Mouse (Mus musculus) heart, adult 2 months (tissue): ENCODE data around the gene Mdga1. TPM values are rescaled to one million over a fixed set of nuclear protein-coding genes. Genes with fewer than 3 reads are reported as not detected.

Experiments used
- DNase-seq, 2 experiments: peaks; one replicate each; pipeline ENCODE4 v3.0.0; 2021
- H3K27ac ChIP-seq: fragments of 200-600 bp; 2 replicates; pipeline ENCODE4 v1.8.1; 2022
- H3K27me3 ChIP-seq: fragments of 200-500 bp; 2 replicates; pipeline ENCODE4 v1.6.1; 2012; ENCODE audit warnings: mild to moderate bottlenecking, low read length, inconsistent platforms, mixed read lengths; ENCODE audit not compliant: control insufficient read depth, insufficient read depth
- H3K36me3 ChIP-seq: fragments of 200-500 bp; 2 replicates; pipeline ENCODE4 v1.6.1; 2012; ENCODE audit warnings: low read length, inconsistent platforms; ENCODE audit not compliant: control insufficient read depth, insufficient read depth
- H3K4me1 ChIP-seq: fragments of 200-500 bp; 2 replicates; pipeline ENCODE4 v1.6.1; 2011; ENCODE audit warnings: low read length; ENCODE audit not compliant: control insufficient read depth, insufficient read depth
- H3K4me3 ChIP-seq: fragments of 200-600 bp; 2 replicates; pipeline ENCODE4 v1.8.1; 2022
- H3K79me2 ChIP-seq: fragments of 200-500 bp; replicated peaks from 2 replicates; pipeline ENCODE4 v1.6.1; 2012; ENCODE audit warnings: mild to moderate bottlenecking, inconsistent platforms, low read length, moderate library complexity, mixed read lengths; ENCODE audit not compliant: control insufficient read depth, insufficient read depth
- H3K9ac ChIP-seq: fragments of 200-500 bp; 2 replicates; pipeline ENCODE4 v1.6.1; 2012; ENCODE audit warnings: low read depth, mild to moderate bottlenecking, control low read depth, inconsistent platforms, low read length, mixed read lengths
- CTCF ChIP-seq: fragments of 200-600 bp; IDR thresholded peaks from 2 replicates; pipeline ENCODE4 v1.8.1; 2022; ENCODE audit warnings: antibody characterized with exemption, mild to moderate bottlenecking, moderate library complexity
- EP300 ChIP-seq: fragments of 200-500 bp; IDR thresholded peaks from 2 replicates; pipeline ENCODE4 v1.6.1; 2011; ENCODE audit warnings: low read depth, low read length, control low read depth; ENCODE audit not compliant: insufficient read depth
- POLR2A ChIP-seq: fragments of 200-500 bp; IDR thresholded peaks from 2 replicates; pipeline ENCODE4 v1.6.1; 2011; ENCODE audit warnings: mild to moderate bottlenecking, low read depth, low read length, control low read depth; ENCODE audit not compliant: insufficient read depth
- WGBS: fragments of 180-500 bp; shearing (Covaris S2); methylation state at CpG from one replicate; pipeline ENCODE4 v1.1.7; 2018; 5-methylcytosine and 5-hydroxymethylcytosine counted together
- intact Hi-C: fragments of 180-260 bp; cut with DNase I; formaldehyde crosslinking; loops from one replicate; pipeline ENCODE4 v1.15.1; 2025
- polyA plus RNA-seq: library from polyadenylated mRNA; depleted of rRNA; stranded (reverse); fragments of >200 nt; gene quantifications from 2 replicates; pipeline ENCODE4 v1.2.3, GENCODE M21; 2012
- total RNA-seq, 2 experiments: library from RNA; stranded (reverse); gene quantifications; 2 replicates each; pipeline ENCODE4 v1.2.3; 2021

The Mdga1 gene
- total and polyA plus RNA-seq, 3 experiments, result 13.4 to 26.3 (median 15.4) TPM

GRCm38 (mm10) chr17:29888981-29889980, 80.6 kb downstream of the Mdga1 start:
- peak overlapping the region; percentile 65 for H3K4me3 ChIP-seq
- WGBS, result 7% methylated on average over 66 of the region's 67 CpGs
- 0 out of 2 replicates have a peak, but pooled peaks cover 2% of the 10 kb centered on the region for H3K4me1 ChIP-seq
- TF ChIP-seq POLR2A, result no peak
- TF ChIP-seq CTCF, result no peak
- TF ChIP-seq EP300, result no peak
- H3K27ac ChIP-seq, result no peak overlapping the region
- no peak overlapping the region for H3K9ac ChIP-seq
- intact Hi-C loops, result no loop called here
- H3K36me3 ChIP-seq, result no peaks in the 10 kb centered on the region
- no peaks in the 10 kb centered on the region for H3K79me2 ChIP-seq
- no peaks in the 10 kb centered on the region for H3K27me3 ChIP-seq
- peak; percentile 49 to 55 for DNase-seq

DNA sequence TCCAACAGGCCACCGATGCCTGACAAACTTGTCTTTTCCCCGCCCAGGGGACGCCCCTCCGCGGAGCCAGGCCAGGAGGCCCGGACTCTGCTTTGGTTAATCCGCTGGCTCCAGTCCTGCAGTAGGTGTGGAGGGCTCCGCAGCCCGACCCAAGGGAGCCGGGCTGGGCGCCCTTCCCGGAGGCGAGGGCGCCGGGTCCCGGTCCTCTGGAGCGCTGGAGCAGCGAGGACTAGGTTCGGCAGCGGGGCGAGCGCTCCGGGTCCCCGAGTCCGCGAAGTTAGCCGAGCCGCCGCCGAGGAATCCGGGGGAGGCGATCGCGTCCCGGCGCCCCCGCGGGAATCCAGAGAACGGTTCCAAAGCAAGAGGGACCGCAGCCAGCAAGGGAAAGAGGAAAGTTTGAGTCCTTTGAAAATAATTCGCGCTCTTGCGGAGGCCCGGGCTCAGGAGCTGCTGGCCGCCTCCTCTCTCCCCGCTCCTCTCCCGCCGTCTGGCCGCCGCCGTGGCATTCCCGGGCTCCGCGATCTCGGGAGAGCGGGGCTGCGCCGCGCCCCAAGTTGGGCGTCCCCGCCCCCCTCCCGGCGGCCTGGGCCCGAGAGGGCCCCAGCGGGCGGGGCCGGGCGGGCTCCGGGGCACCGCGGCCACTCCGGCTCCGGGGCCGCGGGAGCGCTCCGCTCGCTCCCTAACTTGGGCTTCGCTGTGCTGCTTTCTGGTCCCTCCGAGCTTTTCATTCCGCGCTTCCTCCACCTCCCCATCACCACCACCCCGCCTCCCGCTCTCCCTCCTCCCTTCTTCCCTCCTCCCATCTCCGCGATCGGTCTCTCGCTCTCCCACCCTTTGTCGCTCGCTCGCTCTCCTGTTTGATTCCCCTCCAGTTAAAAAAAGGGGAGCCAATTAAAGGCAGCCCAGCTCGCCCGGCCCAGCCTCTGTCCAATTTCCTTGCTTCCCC, 81.7 kb downstream of the Mdga1 start:
- intact Hi-C loops, result loop anchor here (2.0 kb wide), 1 partner anchor 567 kb away; no protein-coding TSS in a partner anchor
- Histone ChIP-seq H3K27me3 (no peaks in the 10 kb centered on the region), H3K36me3 (no peaks in the 10 kb centered on the region), H3K4me1 (0 out of 2 replicates have a peak, but pooled peaks cover 2% of the 10 kb centered on the region), H3K27ac (peak overlapping the region; percentile 26; the same call in 1 of the 2 replicates), H3K79me2 (no peaks in the 10 kb centered on the region), H3K4me3 (peak overlapping the region; percentile 65), H3K9ac (peak overlapping the region; percentile 60)
- peak; percentile 60 to 71 for DNase-seq
- WGBS, result under 1% methylated on average over 91 of the region's 93 CpGs
- no peak for TF ChIP-seq CTCF
- no peak for TF ChIP-seq POLR2A
- no peak for TF ChIP-seq EP300

DNA sequence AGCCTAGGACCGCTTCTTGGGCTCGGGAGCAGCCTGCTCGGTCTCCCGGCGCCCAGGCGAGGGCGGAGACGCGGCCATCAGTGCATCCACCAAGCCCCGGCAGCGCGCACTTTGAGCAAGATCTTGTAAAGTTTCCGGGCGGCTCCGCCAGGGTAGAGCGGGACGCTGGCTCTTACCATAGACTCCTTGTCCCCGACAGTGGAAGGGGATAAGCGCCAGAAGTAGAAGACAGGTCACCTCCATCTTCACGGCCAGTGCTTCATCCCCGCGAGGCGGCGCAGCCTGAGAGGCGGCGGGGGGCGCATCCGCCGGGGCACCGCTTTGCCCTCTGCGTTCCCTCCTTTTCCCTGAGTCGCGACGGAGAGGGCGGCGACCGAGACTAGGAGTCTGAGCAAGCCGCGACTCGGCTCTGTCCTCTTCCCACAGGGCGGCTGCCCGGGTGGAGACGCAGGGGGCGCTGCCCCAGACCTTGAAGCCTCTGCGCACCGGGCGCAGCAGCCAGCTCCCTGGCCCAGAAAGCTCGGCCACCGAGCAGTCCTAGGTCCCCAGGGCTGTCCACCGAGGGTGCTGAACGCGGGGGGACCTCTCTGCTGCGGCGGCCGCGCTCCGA, 82.5 kb downstream of the Mdga1 start:
- peak; percentile 56 for TF ChIP-seq CTCF
- no peak for TF ChIP-seq POLR2A
- H3K4me3 ChIP-seq, result peak overlapping the region; percentile 65
- intact Hi-C loops, result loop anchor here (2.0 kb wide), 1 partner anchor 567 kb away; no protein-coding TSS in a partner anchor
- 0 out of 2 replicates have a peak, but pooled peaks cover 2% of the 10 kb centered on the region for H3K4me1 ChIP-seq
- no peaks in the 10 kb centered on the region for H3K79me2 ChIP-seq
- DNase-seq, result peak; percentile 54 to 70
- H3K9ac ChIP-seq, result peak overlapping the region; percentile 60
- H3K36me3 ChIP-seq, result no peaks in the 10 kb centered on the region
- H3K27me3 ChIP-seq, result no peaks in the 10 kb centered on the region
- under 1% methylated on average over 57 of the region's 57 CpGs for WGBS
- H3K27ac ChIP-seq, result peak overlapping the region; percentile 26; the same call in 1 of the 2 replicates

DNA sequence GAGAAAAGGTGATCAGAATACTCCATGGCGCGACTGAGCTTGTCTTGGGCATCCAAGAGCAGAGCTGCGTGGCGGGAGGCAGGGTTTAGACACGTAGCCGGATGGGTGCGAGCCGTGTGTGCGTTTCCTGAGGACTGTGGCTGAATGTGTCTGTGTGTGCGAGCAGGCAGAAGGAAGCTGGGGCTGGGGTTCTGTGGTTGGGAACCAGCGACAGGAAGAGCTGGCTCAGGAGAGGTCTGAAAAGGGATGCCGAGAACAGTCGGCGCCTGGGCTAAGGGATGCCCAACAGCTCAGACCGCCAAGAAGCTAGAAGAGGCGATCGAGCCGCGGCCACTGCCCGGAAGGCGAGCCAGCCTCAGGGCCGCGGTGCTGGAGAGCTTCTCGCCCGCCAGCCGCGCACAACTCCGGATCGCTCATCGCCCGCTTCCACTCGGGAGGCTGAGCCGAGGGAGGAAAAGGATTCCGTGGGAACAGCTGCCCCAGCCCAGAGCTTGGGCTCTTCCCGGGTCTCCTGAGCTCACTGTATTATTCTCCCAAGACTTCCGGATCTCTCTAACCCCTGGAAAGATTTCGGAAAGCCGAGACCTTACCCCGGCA, 83.1 kb downstream of the Mdga1 start:
- H3K27ac ChIP-seq, result no peak overlapping the region
- TF ChIP-seq POLR2A, result no peak
- TF ChIP-seq EP300, result no peak
- TF ChIP-seq CTCF, result no peak
- 1% methylated on average over 39 of the region's 39 CpGs for WGBS
- H3K4me3 ChIP-seq, result peak overlapping the region; percentile 65
- 0 out of 2 replicates have a peak, but pooled peaks cover 2% of the 10 kb centered on the region for H3K4me1 ChIP-seq
- no peaks in the 10 kb centered on the region for H3K79me2 ChIP-seq
- peak; percentile 19 to 48 for DNase-seq
- peak overlapping the region; percentile 11; the same call in 1 of the 2 replicates for H3K9ac ChIP-seq
- H3K27me3 ChIP-seq, result no peaks in the 10 kb centered on the region
- intact Hi-C loops, result loop anchor here (2.0 kb wide), 1 partner anchor 568 kb away; no protein-coding TSS in a partner anchor
- H3K36me3 ChIP-seq, result no peaks in the 10 kb centered on the region

DNA sequence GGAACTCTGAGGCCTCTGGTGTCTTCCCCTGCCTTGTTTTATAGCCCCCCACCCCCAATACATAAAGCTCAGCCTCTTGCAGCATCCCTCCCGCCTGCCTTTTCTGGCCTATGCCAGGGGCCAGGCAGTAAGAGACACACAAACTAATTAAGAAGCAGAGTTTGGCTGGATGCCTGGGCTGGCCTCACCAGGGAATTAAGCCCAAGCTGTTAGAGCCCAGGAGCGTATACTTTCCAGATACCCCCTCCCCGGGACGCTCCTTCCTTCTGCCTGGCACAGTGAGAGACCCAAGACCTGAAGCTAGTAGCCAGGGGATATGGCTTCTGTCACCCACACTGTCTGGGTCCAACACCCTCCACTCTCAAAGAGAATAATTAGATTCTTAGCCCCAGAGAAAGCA, 83.8 kb downstream of the Mdga1 start:
- Histone ChIP-seq H3K36me3 (no peaks in the 10 kb centered on the region), H3K4me3 (no peak overlapping the region; the same call in 1 of the 2 replicates), H3K27ac (no peak overlapping the region), H3K27me3 (no peaks in the 10 kb centered on the region), H3K9ac (no peak overlapping the region), H3K4me1 (0 out of 2 replicates have a peak, but pooled peaks cover 2% of the 10 kb centered on the region), H3K79me2 (no peaks in the 10 kb centered on the region)
- WGBS, result 6% methylated on average over 4 of the region's 4 CpGs
- intact Hi-C loops, result loop anchor here (2.0 kb wide), 1 partner anchor 569 kb away; no protein-coding TSS in a partner anchor
- TF ChIP-seq POLR2A (no peak), CTCF (no peak), EP300 (no peak)
- peak; percentile 24 to 45 for DNase-seq
